Mouse (Mus musculus) Patski (cell line): ENCODE results near the gene Lamc2. TPM values are rescaled to one million over a fixed set of nuclear protein-coding genes. Genes with fewer than 3 reads are reported as not detected.

ENCODE experiments used
- ATAC-seq: fragments of 100-300 bp; one replicate; pipeline ENCODE4 v1.8.0; 2021
- CTCF ChIA-PET: fragments of 350-600 bp; sonication (Branson Sonifier 250); formaldehyde crosslinking; loops from one replicate; lab custom pipeline; 2022; ENCODE audit warnings: inconsistent platforms; lab: Charles Lee
- POLR2A ChIA-PET: fragments of 350-600 bp; sonication (Branson Sonifier 250); formaldehyde crosslinking; loops from one replicate; lab custom pipeline; 2022; ENCODE audit warnings: antibody characterized with exemption, inconsistent platforms; lab: Charles Lee
- DNase-seq: peaks from one replicate; pipeline ENCODE4 v3.0.0-alpha.2; 2011; ENCODE audit warnings: low read depth, low spot score
- H3K27me3 ChIP-seq: fragments of 371-371 bp; one replicate; pipeline ENCODE4 v1.5.1; 2021
- CTCF ChIP-seq: fragments of 100-300 bp; IDR thresholded peaks from one replicate; pipeline ENCODE4 v1.5.1; 2021
- in situ Hi-C: fragments of 300-500 bp; cut with MboI; formaldehyde crosslinking; loops from 3 replicates; pipeline ENCODE4 v1.11.1; 2018; ENCODE audit warnings: low pct_unique_long_range_greater_than_20kb, mixed read lengths
- polyA plus RNA-seq: library from polyadenylated mRNA; unstranded; gene quantifications from one replicate; pipeline ENCODE4 v1.2.3, GENCODE M21; 2021

The Lamc2 gene
- polyA plus RNA-seq, 1 experiment from 2014 or later = 5.6 TPM

DNA sequence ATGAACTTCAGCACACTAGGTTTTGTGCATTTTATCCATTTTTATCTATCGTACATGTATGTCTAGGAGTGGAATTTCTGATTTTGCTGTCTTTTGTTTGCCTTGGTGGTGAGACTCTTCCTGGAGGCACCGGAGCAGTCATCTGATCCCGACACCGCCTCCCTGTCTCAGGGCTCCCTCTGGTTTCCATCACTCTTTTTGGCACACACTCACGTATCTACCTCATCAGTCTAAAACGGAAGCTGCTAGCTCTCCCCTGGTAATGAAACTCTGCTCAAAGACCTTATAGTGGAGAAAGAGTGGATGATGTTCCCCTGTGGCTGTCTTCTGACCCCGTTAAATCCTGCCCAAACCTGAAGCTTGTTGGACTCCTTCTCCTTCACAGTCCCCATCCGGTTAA is 30.9 kb downstream of the Lamc2 start:
- in situ Hi-C loops = no loop called here
- no peak for ATAC-seq
- CTCF ChIA-PET = interaction anchor here (1.3 to 1.4 kb wide), 2 partner anchors 13 to 21 kb away, joined by 3 read pairs; no protein-coding TSS in a partner anchor
- no peak for TF ChIP-seq CTCF
- POLR2A ChIA-PET = no interaction called here
- DNase-seq = no peak
- H3K27me3 ChIP-seq = no peaks in the 10 kb centered on the region

DNA sequence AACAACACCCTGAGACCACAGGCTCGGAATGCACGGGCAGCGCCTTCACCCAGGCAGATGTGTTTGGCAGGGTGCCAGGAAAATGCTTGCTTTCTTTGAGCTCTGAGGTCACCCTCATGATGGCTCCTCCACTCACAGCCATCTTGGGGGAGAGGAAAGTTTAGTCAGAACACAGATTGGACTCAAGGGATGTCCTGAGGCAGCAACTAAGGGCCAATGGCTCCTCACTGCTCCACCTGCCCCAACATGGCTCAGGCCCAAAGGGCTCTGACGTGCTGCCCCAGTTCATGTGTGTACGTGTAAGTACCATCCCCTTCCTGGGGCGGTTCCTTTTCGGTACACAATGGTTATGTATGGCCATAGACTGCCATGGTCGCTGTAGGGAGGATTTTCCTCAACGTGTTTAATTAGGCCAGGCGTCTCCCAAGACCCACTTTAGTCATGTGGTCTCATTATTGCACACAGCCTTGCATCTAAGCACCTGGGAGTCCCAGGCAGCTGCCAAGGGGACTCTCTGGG is 32.6 kb downstream of the Lamc2 start:
- DNase-seq (no peak), ATAC-seq (no peak)
- no peak for TF ChIP-seq CTCF
- H3K27me3 ChIP-seq = no peaks in the 10 kb centered on the region
- ChIA-PET CTCF (interaction anchor here (1.1 kb wide), 1 partner anchor 24 kb away, joined by 3 read pairs; no protein-coding TSS in a partner anchor), POLR2A (no interaction called here)
- in situ Hi-C loops = no loop called here

GRCm38 (mm10) chr1:153152594-153152993 is 33.7 kb downstream of the Lamc2 start:
- TF ChIP-seq CTCF = no peak
- in situ Hi-C loops = no loop called here
- ATAC-seq (peak; percentile 47), DNase-seq (peak; percentile 55)
- POLR2A ChIA-PET = interaction anchor here (0.6 to 0.7 kb wide), 2 partner anchors 39 to 57 kb away, joined by 3 to 4 read pairs; no protein-coding TSS in a partner anchor
- H3K27me3 ChIP-seq = no peaks in the 10 kb centered on the region
- CTCF ChIA-PET = interaction anchor here (0.7 to 1.9 kb wide), 2 partner anchors 8 to 9 kb away, joined by 3 to 5 read pairs; no protein-coding TSS in a partner anchor

- DNase-seq (no peak), ATAC-seq (no peak)
- no peaks in the 10 kb centered on the region for H3K27me3 ChIP-seq
- CTCF ChIA-PET = interaction anchor here (0.8 kb wide), 1 partner anchor 35 kb away, joined by 3 read pairs; no protein-coding TSS in a partner anchor
- in situ Hi-C loops = no loop called here
- no peak for TF ChIP-seq CTCF
- POLR2A ChIA-PET = no interaction called here
These were observed 40.5 kb downstream of the Lamc2 start for GRCm38 (mm10) chr1:153145791-153146190.

- in situ Hi-C loops = no loop called here
- TF ChIP-seq CTCF = no peak
- ChIA-PET POLR2A (no interaction called here), CTCF (interaction anchor here (1.2 kb wide), 1 partner anchor 9 kb away, joined by 3 read pairs; no protein-coding TSS in a partner anchor)
- no peaks in the 10 kb centered on the region for H3K27me3 ChIP-seq
- ATAC-seq = no peak
- no peak for DNase-seq
These were observed 42.2 kb downstream of the Lamc2 start for GRCm38 (mm10) chr1:153144021-153144420.

- ATAC-seq = no peak
- CTCF ChIA-PET = interaction anchor here (0.9 to 1.1 kb wide), 2 partner anchors 9 to 29 kb away, joined by 3 read pairs; no protein-coding TSS in a partner anchor
- in situ Hi-C loops = no loop called here
These were observed 45.5 kb downstream of the Lamc2 start for GRCm38 (mm10) chr1:153140747-153141228.

DNA sequence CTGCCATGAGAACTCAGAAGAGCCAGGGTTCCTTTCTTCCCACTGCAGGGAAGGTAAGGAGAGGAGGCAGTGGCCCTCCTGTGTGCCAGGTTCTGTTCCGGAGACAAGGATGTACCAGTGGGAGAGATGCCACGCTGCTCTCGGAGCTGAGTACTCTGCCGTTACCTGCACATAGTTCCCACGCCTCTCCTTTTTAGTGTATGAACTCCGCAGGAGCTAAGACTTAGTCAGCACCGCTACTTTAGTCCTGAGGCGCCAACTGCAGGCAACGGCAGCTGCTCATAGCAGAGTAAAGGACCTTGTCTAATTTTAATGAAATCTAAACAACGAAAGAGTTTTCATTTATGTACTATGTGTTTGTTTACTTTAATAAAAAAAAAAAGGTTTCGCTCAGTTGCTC is 46.0 kb downstream of the Lamc2 start:
- ChIA-PET POLR2A (no interaction called here), CTCF (interaction anchor here (0.6 kb wide), 1 partner anchor 35 kb away, joined by 3 read pairs; no protein-coding TSS in a partner anchor)
- TF ChIP-seq CTCF = no peak
- ATAC-seq = no peak
- no peak for DNase-seq
- in situ Hi-C loops = no loop called here
- H3K27me3 ChIP-seq = no peaks in the 10 kb centered on the region

More at GRCm38 (mm10) chr1:153140747-153141228, 45.5 kb downstream of the Lamc2 start:
- no peaks in the 10 kb centered on the region for H3K27me3 ChIP-seq
- no peak for DNase-seq
- TF ChIP-seq CTCF = no peak
- POLR2A ChIA-PET = no interaction called here

- TF ChIP-seq CTCF = no peak
- POLR2A ChIA-PET = no interaction called here
- DNase-seq (no peak), ATAC-seq (no peak)
- CTCF ChIA-PET = interaction anchor here (0.6 kb wide), 1 partner anchor 36 kb away, joined by 3 read pairs; no protein-coding TSS in a partner anchor
- H3K27me3 ChIP-seq = no peaks in the 10 kb centered on the region
- in situ Hi-C loops = no loop called here
These were observed 46.6 kb downstream of the Lamc2 start for GRCm38 (mm10) chr1:153139635-153140034.

DNA sequence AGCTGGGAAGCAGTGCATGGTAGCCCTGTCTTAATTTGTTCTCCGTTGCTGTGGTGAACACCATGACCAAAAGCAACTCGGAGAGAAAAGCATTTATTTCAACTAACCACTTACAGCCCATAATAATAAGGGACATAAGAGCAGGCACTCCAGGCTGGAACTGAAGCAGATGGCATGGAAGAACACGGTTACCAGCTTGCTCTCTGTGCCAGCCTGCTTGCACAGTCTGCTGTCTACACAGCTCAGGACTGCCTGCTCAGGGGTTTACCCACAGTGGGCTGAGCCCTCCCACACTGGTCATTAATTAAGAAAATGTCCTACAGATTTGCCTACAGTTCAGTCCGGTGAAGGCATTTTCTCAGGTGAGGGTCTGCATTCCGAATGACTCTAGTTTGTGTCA is 47.8 kb downstream of the Lamc2 start:
- H3K27me3 ChIP-seq = no peaks in the 10 kb centered on the region
- ChIA-PET CTCF (interaction anchor here (0.6 kb wide), 1 partner anchor 11 kb away, joined by 3 read pairs; no protein-coding TSS in a partner anchor), POLR2A (no interaction called here)
- no peak for DNase-seq
- no peak for TF ChIP-seq CTCF
- in situ Hi-C loops = no loop called here
- no peak for ATAC-seq

- DNase-seq (no peak), ATAC-seq (no peak)
- in situ Hi-C loops = no loop called here
- CTCF ChIA-PET = interaction anchor here (1.7 kb wide), 1 partner anchor 9 kb away, joined by 4 read pairs; no protein-coding TSS in a partner anchor
- POLR2A ChIA-PET = no interaction called here
- H3K27me3 ChIP-seq = no peaks in the 10 kb centered on the region
- TF ChIP-seq CTCF = no peak
These were observed 49.6 kb downstream of the Lamc2 start for GRCm38 (mm10) chr1:153136647-153137046.
